Mouse (Mus musculus): ENCODE results near the gene Pclo. TPM values are rescaled to one million over a fixed set of nuclear protein-coding genes. Genes with fewer than 3 reads are reported as not detected.
"Not testable (repeated sequence)": the region's sequence is repeated elsewhere in the genome, so short reads cannot be mapped to it uniquely, and the experiment has no call there.

Pclo gene
- polyA plus RNA-seq, 1 experiment: 66.8 TPM

DNA sequence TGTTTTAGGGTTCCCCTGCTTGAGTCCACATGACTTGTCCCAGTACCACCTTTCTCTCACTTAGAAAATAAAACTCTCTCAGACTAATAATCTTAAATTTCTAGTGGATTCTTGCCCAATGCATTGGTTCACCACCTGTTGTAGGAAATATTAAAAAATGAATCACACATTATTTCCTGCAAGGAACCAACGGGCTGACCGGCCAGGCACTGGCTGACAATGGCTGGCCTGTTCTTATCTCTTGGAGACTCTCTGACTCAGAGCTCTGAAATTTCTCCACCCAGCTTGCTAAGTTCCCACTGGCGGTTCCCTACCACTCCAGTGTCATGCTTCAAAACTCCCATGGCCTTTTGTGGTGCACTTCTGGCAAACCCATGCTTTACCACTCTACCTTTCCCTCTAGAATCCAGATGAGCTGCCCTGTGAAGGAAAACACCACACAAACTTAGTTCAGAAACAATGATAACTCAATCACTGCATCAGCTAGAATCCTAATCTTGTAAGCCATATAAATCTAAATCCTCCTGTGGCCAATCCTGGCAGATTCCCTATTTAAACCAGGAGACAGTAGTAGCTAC lies 214.0 kb downstream of the Pclo start:
- Histone ChIP-seq H3K4me3 (ENCODE audit: insufficient read depth, low read length) (no peak overlapping the region), H3K27ac (ENCODE audit: insufficient read depth, low read length) (no peak overlapping the region), H3K4me1 (ENCODE audit: control insufficient read depth, insufficient read depth, low read length) (no peaks in the 10 kb centered on the region)
- TF ChIP-seq CTCF (IDR thresholded peaks at IDR 0.05; ENCODE audit: extremely low read depth, insufficient read depth, low read length): no peak

DNA sequence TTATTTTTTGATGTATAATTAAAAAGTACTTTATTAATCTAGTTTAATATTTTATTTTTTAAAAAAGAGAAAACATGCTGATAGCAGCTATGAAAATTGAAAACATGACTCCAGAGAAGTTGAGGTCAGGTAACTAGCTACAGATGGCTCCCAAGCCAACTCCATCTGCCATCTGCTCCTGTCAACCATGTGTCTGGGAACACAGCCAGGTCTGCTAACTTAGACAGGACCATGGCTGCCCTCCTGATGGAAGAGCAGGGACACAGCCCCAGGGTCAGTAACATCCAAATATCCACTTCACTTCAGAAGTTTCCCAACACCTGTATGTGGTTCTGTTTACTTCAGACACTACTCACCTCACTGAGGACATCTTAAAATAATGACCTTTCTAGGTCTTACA lies 236.2 kb downstream of the Pclo start:
- H3K27ac ChIP-seq (ENCODE audit: insufficient read depth, low read length): no peak overlapping the region
- no peak overlapping the region for H3K4me3 ChIP-seq (ENCODE audit: insufficient read depth, low read length)
- TF ChIP-seq CTCF (IDR thresholded peaks at IDR 0.05; ENCODE audit: extremely low read depth, insufficient read depth, low read length) (no peak), POLR2A (IDR thresholded peaks at IDR 0.05; ENCODE audit: extremely low read depth, insufficient read depth, low read length) (no peak)
- no peaks in the 10 kb centered on the region for H3K4me1 ChIP-seq (ENCODE audit: control insufficient read depth, insufficient read depth, low read length)

DNA sequence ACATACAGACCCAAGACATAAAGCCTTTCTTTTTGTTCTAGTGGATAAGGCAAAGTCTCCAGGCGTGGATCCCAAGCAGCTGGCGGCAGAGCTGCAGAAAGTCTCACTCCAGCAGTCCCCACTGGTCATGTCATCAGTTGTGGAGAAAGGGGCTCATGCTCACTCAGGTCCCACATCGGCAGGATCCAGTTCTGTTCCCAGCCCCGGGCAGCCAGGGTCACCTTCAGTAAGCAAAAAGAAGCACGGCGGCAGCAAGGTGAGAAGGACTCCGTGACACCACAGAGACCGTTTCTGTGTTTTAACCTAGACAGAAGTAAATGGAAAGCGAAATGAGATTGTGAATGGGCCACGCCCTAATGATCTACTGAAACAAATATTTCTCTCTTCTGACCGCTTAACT lies 252.0 kb downstream of the Pclo start:
- H3K4me1 ChIP-seq (ENCODE audit: control insufficient read depth, insufficient read depth, low read length): no peaks in the 10 kb centered on the region
- no peak overlapping the region for H3K4me3 ChIP-seq (ENCODE audit: insufficient read depth, low read length)
- H3K27ac ChIP-seq (ENCODE audit: insufficient read depth, low read length): no peak overlapping the region
- TF ChIP-seq POLR2A (IDR thresholded peaks at IDR 0.05; ENCODE audit: extremely low read depth, insufficient read depth, low read length) (no peak), CTCF (IDR thresholded peaks at IDR 0.05; ENCODE audit: extremely low read depth, insufficient read depth, low read length) (no peak)

DNA sequence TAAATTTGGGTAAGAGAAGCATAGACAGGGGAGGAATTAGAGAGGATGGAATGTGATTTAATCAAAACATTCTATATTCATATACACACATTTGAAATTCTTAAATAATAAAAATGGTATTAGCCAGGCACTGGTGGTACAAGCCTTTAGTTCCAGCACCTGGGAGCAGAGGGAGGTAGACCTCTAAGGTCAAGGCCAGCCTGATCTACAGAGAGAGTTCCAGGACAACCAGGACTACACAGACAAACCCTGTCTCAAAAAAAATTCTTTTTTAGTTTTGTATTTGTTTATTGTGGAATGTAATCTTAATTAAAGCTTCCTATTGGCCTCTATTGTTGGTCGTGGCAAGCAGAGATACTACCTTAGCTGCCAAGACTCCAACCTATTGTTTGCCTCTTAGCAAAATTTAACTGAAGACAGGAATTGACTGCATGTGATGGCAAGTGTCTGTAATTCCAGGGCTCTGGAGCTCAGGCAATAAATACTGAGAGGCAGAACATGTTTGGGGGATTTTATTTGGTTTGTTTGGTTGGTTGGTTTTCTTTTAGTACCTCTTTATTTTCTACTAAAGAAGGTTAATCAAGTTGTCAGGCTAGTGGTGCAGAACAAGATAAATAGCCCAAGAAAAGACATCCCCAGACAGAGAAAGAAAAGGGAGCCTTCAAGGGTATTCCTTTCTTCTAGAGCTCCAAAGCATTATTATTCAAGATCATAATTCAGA lies 267.8 kb downstream of the Pclo start:
- TF ChIP-seq POLR2A (IDR thresholded peaks at IDR 0.05; ENCODE audit: extremely low read depth, insufficient read depth, low read length): no peak
- TF ChIP-seq CTCF (IDR thresholded peaks at IDR 0.05; ENCODE audit: extremely low read depth, insufficient read depth, low read length): no peak
- Histone ChIP-seq H3K4me3 (ENCODE audit: insufficient read depth, low read length) (no peak overlapping the region), H3K27ac (ENCODE audit: insufficient read depth, low read length) (no peak overlapping the region), H3K4me1 (ENCODE audit: control insufficient read depth, insufficient read depth, low read length) (no peaks in the 10 kb centered on the region)

DNA sequence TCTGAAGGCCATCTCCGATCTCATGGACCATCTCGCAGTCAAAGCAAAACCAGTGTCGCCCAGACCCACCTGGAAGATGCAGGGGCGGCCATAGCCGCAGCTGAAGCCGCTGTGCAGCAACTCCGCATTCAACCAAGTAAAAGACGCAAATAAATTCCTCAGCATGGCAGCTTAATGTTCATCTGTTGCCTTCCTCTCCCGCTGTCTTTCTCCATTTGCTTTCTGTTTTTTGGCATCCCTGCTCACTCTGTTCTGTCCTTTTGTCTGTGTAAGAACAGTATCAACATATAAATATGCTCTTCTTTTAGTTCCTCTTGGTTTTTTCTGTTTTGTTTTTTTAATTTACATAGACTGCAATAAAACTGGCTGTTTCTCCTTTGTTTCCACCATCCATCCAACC lies 279.2 kb downstream of the Pclo start:
- Histone ChIP-seq H3K4me3 (ENCODE audit: insufficient read depth, low read length) (no peak overlapping the region), H3K27ac (ENCODE audit: insufficient read depth, low read length) (no peak overlapping the region), H3K4me1 (ENCODE audit: control insufficient read depth, insufficient read depth, low read length) (no peaks in the 10 kb centered on the region)
- TF ChIP-seq POLR2A (IDR thresholded peaks at IDR 0.05; ENCODE audit: extremely low read depth, insufficient read depth, low read length) (no peak), CTCF (IDR thresholded peaks at IDR 0.05; ENCODE audit: extremely low read depth, insufficient read depth, low read length) (no peak)

DNA sequence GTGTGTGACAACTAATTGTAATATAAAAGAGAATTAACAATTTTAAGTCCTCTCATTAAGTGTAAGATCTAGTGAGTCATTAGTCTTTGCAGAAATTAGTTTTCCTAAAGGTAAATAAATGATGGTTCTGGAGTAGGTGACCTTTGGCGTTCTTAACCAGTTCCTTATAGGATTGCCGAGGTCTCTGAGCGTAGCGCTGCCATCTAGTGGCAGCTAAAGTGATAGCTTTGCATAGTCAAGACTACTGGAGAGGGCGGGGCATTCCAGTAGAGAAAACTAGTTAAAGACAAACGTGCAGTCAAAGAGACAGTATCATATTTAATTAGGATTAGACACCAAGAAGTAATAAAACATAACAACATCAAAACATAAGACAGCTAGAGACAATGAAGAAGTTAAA lies 292.4 kb downstream of the Pclo start:
- Histone ChIP-seq H3K27ac (ENCODE audit: insufficient read depth, low read length) (no peak overlapping the region), H3K4me1 (ENCODE audit: control insufficient read depth, insufficient read depth, low read length) (no peaks in the 10 kb centered on the region), H3K4me3 (ENCODE audit: insufficient read depth, low read length) (no peak overlapping the region)
- TF ChIP-seq POLR2A (IDR thresholded peaks at IDR 0.05; ENCODE audit: extremely low read depth, insufficient read depth, low read length) (no peak), CTCF (IDR thresholded peaks at IDR 0.05; ENCODE audit: extremely low read depth, insufficient read depth, low read length) (peak; percentile 64)

DNA sequence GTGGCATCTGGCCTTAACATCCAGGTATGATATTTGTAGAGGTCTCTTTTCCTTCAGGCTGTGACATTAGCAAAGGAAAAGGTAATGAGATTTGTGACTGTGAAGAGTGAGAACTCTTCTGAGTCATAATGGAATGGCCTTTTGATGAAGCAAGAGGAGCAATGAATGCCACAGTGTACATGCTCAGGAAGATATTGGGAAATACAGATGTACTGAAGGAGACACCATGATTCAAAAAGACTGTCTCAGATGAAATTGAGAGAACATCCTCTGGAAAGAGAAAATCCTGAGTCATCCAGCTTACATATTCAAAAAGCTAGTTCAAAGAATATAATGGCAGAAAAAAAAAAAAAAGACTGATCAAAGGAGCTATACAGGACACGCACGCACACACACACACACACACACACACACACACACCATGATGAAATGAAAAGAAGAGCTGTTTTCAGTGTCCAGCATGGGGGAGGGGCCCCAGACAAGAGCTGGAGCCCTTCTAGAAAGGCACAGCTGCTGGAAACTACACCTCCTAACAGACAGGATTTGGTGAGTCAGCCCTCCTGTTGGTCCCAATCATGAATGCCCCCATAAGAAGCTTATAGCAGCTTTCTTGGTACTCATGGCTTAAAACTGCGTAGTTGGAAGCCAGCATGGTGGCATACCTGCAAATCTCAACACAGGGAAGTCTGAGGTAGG lies 318.6 kb downstream of the Pclo start:
- H3K4me3 ChIP-seq (ENCODE audit: insufficient read depth, low read length): no peak overlapping the region
- TF ChIP-seq CTCF (IDR thresholded peaks at IDR 0.05; ENCODE audit: extremely low read depth, insufficient read depth, low read length) (no peak), POLR2A (IDR thresholded peaks at IDR 0.05; ENCODE audit: extremely low read depth, insufficient read depth, low read length) (no peak)
- H3K4me1 ChIP-seq (ENCODE audit: control insufficient read depth, insufficient read depth, low read length): no peaks in the 10 kb centered on the region; the same call in 1 of the 2 replicates
- no peak overlapping the region for H3K27ac ChIP-seq (ENCODE audit: insufficient read depth, low read length)

DNA sequence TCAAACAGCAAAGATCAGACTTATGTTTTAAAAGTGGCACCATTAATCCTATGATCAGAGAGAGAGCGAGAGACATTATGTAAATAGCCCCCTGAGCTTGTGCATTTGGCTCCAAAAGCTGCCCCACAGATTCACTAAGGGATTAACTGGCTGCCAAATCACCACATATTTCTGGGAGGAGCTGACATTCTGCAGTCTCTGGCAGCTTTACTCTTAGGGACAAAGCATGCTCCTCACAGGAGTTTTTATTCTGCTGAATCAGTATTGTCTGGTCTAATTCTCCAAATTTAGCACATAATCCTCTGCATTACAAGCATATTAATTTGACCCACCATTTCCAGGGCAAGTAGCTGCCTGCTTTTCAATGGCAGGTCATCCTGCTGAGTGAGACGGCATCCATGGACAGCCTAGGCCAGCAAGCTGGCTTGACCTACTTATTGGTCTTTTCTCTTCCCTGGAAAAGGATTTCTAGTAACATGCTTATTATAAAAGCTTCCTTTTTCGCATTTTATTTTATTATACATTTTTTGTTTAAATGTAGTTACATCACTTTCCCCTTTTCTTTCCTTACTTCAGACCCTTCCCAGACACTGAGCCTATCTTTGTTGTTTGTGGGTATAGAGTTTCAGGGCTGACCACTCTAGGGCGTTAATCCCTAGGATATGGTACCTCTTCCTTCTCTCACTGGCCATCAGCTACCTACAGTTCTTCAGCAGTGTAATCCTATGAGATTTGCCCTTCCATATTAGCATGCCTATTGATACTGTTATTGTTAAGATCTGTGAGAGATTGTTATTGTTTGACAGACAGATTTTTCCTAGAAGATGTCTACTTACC lies 319.7 kb downstream of the Pclo start:
- Histone ChIP-seq H3K4me3 (ENCODE audit: insufficient read depth, low read length) (no peak overlapping the region), H3K27ac (ENCODE audit: insufficient read depth, low read length) (no peak overlapping the region), H3K4me1 (ENCODE audit: control insufficient read depth, insufficient read depth, low read length) (no peaks in the 10 kb centered on the region; the same call in 1 of the 2 replicates)
- no peak for TF ChIP-seq POLR2A (IDR thresholded peaks at IDR 0.05; ENCODE audit: extremely low read depth, insufficient read depth, low read length)
- no peak for TF ChIP-seq CTCF (IDR thresholded peaks at IDR 0.05; ENCODE audit: extremely low read depth, insufficient read depth, low read length)

DNA sequence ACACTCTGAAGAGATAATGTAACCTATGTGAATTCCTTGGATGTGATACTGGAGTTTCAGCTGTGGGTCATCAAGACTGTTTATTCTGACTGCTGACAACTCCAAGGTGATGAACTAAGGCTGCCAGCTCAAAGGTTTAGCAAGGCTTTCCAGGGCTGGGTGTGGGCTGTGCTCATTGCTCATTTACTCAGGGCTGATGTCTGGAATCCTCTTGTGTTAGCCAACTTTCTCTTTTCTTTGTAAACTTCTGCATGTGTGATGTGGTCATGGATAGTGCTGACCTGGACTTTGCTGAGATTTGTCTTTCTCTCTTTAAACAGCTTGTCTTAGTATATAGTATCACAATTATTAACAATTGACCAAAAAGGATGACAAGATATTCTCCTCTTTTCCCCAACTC lies 338.9 kb downstream of the Pclo start:
- H3K4me3 ChIP-seq (ENCODE audit: insufficient read depth, low read length): no peak overlapping the region
- no peak for TF ChIP-seq CTCF (IDR thresholded peaks at IDR 0.05; ENCODE audit: extremely low read depth, insufficient read depth, low read length)
- TF ChIP-seq POLR2A (IDR thresholded peaks at IDR 0.05; ENCODE audit: extremely low read depth, insufficient read depth, low read length): no peak
- no peaks in the 10 kb centered on the region for H3K4me1 ChIP-seq (ENCODE audit: control insufficient read depth, insufficient read depth, low read length)
- no peak overlapping the region for H3K27ac ChIP-seq (ENCODE audit: insufficient read depth, low read length)

DNA sequence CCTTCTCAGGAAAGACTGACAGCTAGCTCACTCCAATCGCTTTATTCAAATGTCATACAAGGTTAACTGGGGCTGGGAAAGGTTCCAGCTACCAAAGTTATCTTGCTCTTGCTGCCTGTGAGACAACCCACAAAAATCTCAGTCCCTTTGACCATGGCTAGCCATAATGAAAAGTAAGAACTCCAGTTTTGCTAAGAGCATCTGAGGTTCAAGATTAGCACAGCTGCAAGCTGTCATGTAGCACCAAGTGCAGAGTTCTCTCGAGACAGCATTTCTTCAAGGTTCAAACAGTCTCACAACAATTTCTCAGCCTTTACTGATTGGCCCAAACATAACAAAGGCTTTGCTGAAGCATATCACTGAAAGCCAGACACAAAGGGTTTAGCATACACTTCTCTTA lies 370.6 kb downstream of the Pclo start:
- not testable (repeated sequence) for H3K27ac ChIP-seq (ENCODE audit: insufficient read depth, low read length); H3K4me1 ChIP-seq (ENCODE audit: control insufficient read depth, insufficient read depth, low read length); H3K4me3 ChIP-seq (ENCODE audit: insufficient read depth, low read length)

Data from cortical plate, adult 2 months (tissue).